Mouse (Mus musculus): ENCODE measurements around the gene Ifna15.

- TF ChIP-seq CTCF (IDR thresholded peaks at IDR 0.05; ENCODE audit: extremely low read depth, insufficient read depth, insufficient read length, insufficient replicate concordance), result no peak
- no peak for TF ChIP-seq POLR2A (IDR thresholded peaks at IDR 0.05; ENCODE audit: low read depth, low read length)
These were observed 14.3 kb downstream of the Ifna15 start for GRCm38 (mm10) chr4:88543649-88544234.

Measured in spleen, adult 2 months (tissue).